Mouse (Mus musculus) liver, embryonic 14.5 days (tissue): ENCODE measurements around the gene Kalrn. TPM values are rescaled to one million over a fixed set of nuclear protein-coding genes. Genes with fewer than 3 reads are reported as not detected.

ENCODE experiments used
- ATAC-seq: fragments of 200-750 bp; cut with Nextera tagmentation; 2 replicates; pipeline ENCODE4 v1.8.0; 2017; ENCODE audit warnings: moderate number of reproducible peaks, mild to moderate bottlenecking, moderate library complexity; ENCODE audit not compliant: insufficient read depth
- DNase-seq, 3 experiments: peaks; one replicate each; pipeline ENCODE4 v3.0.0-alpha.2; 2012 to 2013; ENCODE audit warnings: low read depth in 3 of 3, low spot score in 3 of 3
- H3K27ac ChIP-seq: fragments of 300-500 bp; sonication (generic); 2 replicates; pipeline ENCODE4 v1.5.1; 2014; ENCODE audit warnings: moderate library complexity, mild to moderate bottlenecking, control low read depth, inconsistent platforms
- H3K27me3 ChIP-seq: fragments of 300-500 bp; sonication (generic); 2 replicates; pipeline ENCODE4 v1.6.1; 2014; ENCODE audit warnings: mild to moderate bottlenecking, low read length, moderate library complexity; ENCODE audit not compliant: control insufficient read depth, insufficient read depth
- H3K36me3 ChIP-seq: fragments of 300-500 bp; sonication (generic); replicated peaks from 2 replicates; pipeline ENCODE4 v1.6.1; 2014; ENCODE audit warnings: low read depth; ENCODE audit not compliant: control insufficient read depth, insufficient read depth
- H3K4me1 ChIP-seq, 2 experiments: fragments of 200-500 bp in 1 of 2; fragments of 300-500 bp in 1 of 2; sonication (generic) in 1 of 2; replicated peaks; 2 replicates each; pipeline ENCODE4 v1.6.1; 2012 to 2014; ENCODE audit warnings: antibody characterized with exemption in 1 of 2, inconsistent platforms in 1 of 2, low read length in 1 of 2; ENCODE audit not compliant: control insufficient read depth in 2 of 2, insufficient read depth in 2 of 2
- H3K4me2 ChIP-seq: fragments of 300-500 bp; sonication (generic); 2 replicates; pipeline ENCODE4 v1.6.1; 2014; ENCODE audit warnings: low read depth, mild to moderate bottlenecking, control low read depth, moderate library complexity
- H3K4me3 ChIP-seq, 2 experiments: fragments of 200-500 bp in 1 of 2; fragments of 300-500 bp in 1 of 2; sonication (generic) in 1 of 2; 2 replicates each; pipeline ENCODE4 v1.5.1; 2012 to 2014; ENCODE audit warnings: low read depth in 2 of 2, low read length in 2 of 2, mild to moderate bottlenecking in 2 of 2, control low read depth in 1 of 2, inconsistent platforms in 1 of 2, moderate library complexity in 1 of 2; ENCODE audit not compliant: insufficient read depth in 1 of 2
- H3K9ac ChIP-seq: fragments of 300-500 bp; sonication (generic); replicated peaks from 2 replicates; pipeline ENCODE4 v1.6.1; 2014; ENCODE audit warnings: mild to moderate bottlenecking, control low read depth, moderate library complexity
- H3K9me3 ChIP-seq: fragments of 300-500 bp; sonication (generic); 2 replicates; pipeline ENCODE4 v1.6.1; 2016; ENCODE audit warnings: low read length, mixed read lengths; ENCODE audit not compliant: control insufficient read depth
- CTCF ChIP-seq: IDR thresholded peaks from 2 replicates; pipeline ENCODE4 v1.5.1; 2016; ENCODE audit warnings: antibody characterized with exemption, low read depth, control low read depth
- EP300 ChIP-seq: IDR thresholded peaks from 2 replicates; pipeline ENCODE4 v1.6.1; 2016; ENCODE audit warnings: antibody characterized with exemption, low read depth
- WGBS: fragments of 180-500 bp; shearing (Covaris S2); extraction: QIAGEN DNeasy Blood & Tissue Kit; methylation state at CpG from one replicate; pipeline ENCODE4 v1.1.7; 2014; ENCODE audit not compliant: insufficient replicate concordance; 5-methylcytosine and 5-hydroxymethylcytosine counted together
- polyA plus RNA-seq, 2 experiments: library from polyadenylated mRNA; depleted of rRNA in 1 of 2; stranded (reverse) in 1 of 2; unstranded in 1 of 2; fragments of >200 nt; fragmentation: Nextera tagmentation in 1 of 2; extraction: Ambion mirVana in 1 of 2; gene quantifications; 2 replicates each; pipeline versions ENCODE4 v1.2.1 to v1.2.3; 2012 to 2014

Kalrn gene
- polyA plus RNA-seq, 2 experiments: 7.2 to 8.5 TPM

DNA sequence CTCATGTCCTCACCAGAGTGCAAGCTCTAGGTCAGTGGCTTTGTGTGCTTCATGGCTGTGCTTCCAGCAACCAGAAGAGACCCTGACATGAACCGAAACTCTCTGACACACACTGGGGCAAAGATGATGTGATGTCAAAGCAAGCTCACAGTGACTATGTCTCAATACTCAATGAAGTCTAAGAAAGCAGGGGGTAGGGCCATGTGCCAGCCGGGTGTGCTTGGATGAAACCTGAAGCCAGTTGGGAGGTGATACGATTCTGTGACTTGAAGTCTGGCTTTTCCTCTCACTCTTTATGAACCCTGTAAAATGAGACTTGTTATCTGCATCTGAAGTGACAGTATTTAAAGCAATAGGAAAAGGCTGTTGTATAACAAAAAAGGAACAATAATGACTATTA lies 501.2 kb downstream of the Kalrn start:
- no peak overlapping the region for H3K4me2 ChIP-seq
- H3K9me3 ChIP-seq: no peaks in the 10 kb centered on the region
- no peaks in the 10 kb centered on the region for H3K27me3 ChIP-seq
- TF ChIP-seq EP300: no peak
- no peak for TF ChIP-seq CTCF
- H3K27ac ChIP-seq: no peak overlapping the region
- DNase-seq (no peak), ATAC-seq (no peak)
- H3K36me3 ChIP-seq: no peaks in the 10 kb centered on the region
- no peak overlapping the region for H3K4me3 ChIP-seq
- WGBS: 70% methylated on average over 3 of the region's 3 CpGs
- H3K9ac ChIP-seq: no peak overlapping the region
- peaks cover 2 to 7% of the 10 kb centered on the region in 2 experiments; a peak in 1 of 4 replicates for H3K4me1 ChIP-seq

DNA sequence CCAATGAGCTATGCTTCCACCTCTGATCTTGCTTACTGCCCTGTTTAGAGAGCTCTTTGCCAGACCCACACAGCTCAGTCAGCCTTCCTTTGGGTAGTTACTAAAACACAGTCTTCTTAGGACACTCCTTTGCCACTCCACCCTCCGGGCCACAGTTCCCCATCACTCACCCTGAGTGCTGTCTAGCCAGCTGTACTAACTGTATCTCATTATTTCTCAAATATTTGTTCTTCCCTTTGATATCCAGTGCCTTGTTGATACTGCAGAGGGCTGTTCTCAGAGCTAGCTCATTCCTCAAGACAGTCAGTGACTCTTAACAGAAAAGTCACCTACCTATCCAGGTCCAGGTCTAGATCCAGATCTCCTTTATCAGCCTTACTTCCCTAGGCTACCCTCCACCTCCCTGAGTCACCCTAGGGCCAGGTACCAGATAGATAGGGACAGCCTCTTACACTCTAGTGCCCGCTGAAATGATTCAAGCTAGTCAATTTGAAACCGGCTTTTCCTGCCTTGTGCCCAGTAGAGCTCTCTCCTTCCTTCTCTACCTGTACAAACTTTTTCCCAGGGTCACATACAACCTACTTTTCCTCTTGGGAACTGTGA lies 502.0 kb downstream of the Kalrn start:
- ATAC-seq: no peak
- no peak for DNase-seq
- TF ChIP-seq EP300 (no peak), CTCF (no peak)
- H3K4me3 ChIP-seq: no peak overlapping the region
- H3K27me3 ChIP-seq: no peaks in the 10 kb centered on the region
- H3K27ac ChIP-seq: no peak overlapping the region
- no peak overlapping the region for H3K4me2 ChIP-seq
- H3K36me3 ChIP-seq: no peaks in the 10 kb centered on the region
- no peaks in the 10 kb centered on the region for H3K9me3 ChIP-seq
- no peak overlapping the region for H3K9ac ChIP-seq
- peaks cover 0 to 7% of the 10 kb centered on the region in 2 experiments; a peak in 1 of 4 replicates for H3K4me1 ChIP-seq
- 69% methylated on average over 3 of the region's 3 CpGs for WGBS

- Histone ChIP-seq H3K9me3 (no peaks in the 10 kb centered on the region), H3K36me3 (no peaks in the 10 kb centered on the region), H3K27me3 (no peaks in the 10 kb centered on the region), H3K4me3 (no peak overlapping the region), H3K4me2 (no peak overlapping the region), H3K27ac (no peak overlapping the region), H3K4me1 (peaks cover 0 to 7% of the 10 kb centered on the region in 2 experiments; a peak in 1 of 4 replicates), H3K9ac (no peak overlapping the region)
- DNase-seq (no peak), ATAC-seq (no peak)
- TF ChIP-seq CTCF (no peak), EP300 (no peak)
- 60% methylated on average over 3 of the region's 3 CpGs for WGBS
Measured at GRCm38 (mm10) chr16:34069481-34069880, 503.9 kb downstream of the Kalrn start.

DNA sequence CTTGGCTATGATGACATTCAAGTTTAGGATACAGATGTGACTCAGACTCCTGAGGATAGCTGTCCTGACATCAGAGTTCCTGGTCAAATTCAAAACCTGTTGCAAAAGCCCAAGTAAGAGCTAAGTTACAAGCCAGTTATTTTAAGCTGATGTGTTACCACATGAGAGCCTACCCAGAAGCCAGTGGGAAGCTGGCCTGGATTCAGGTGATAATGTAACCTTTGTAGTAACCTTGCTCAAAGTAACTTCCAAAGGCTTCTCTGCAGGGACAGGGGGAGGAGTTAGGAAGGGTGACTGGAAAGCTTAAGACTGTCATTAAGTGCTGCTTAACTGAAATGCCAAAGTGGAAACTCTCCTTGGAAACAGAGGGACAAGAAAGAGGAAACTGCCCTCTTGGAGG lies 506.4 kb downstream of the Kalrn start:
- no peak for DNase-seq
- H3K4me2 ChIP-seq: no peak overlapping the region
- ATAC-seq: no peak
- no peaks in the 10 kb centered on the region for H3K27me3 ChIP-seq
- peaks cover 0 to 7% of the 10 kb centered on the region in 2 experiments; a peak in 1 of 4 replicates for H3K4me1 ChIP-seq
- no peak for TF ChIP-seq CTCF
- TF ChIP-seq EP300: no peak
- H3K9me3 ChIP-seq: no peaks in the 10 kb centered on the region
- no peak overlapping the region for H3K4me3 ChIP-seq
- no peak overlapping the region for H3K27ac ChIP-seq
- no peak overlapping the region for H3K9ac ChIP-seq
- H3K36me3 ChIP-seq: no peaks in the 10 kb centered on the region

DNA sequence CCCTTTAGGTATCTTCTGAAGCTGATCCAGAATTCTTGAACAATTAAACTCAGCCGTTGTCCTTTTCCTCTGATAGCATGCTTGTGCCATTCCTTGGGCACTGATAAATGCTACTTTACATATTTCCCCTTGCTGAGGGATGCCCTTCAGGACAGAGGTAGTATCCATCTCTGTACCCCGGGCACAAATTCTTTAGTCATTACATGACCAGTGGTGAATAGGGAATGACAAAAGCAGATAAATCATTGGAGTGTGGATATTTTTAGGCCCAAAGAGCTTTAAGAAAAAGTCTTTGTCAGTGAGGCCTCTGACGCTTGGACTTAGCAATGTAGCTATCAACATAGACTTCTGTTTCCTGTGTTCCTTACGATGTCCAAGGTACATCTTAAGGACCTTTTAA lies 507.0 kb downstream of the Kalrn start:
- H3K4me3 ChIP-seq: no peak overlapping the region
- peaks cover 0 to 7% of the 10 kb centered on the region in 2 experiments; a peak in 1 of 4 replicates for H3K4me1 ChIP-seq
- no peak overlapping the region for H3K27ac ChIP-seq
- H3K9me3 ChIP-seq: no peaks in the 10 kb centered on the region
- TF ChIP-seq EP300 (no peak), CTCF (no peak)
- no peaks in the 10 kb centered on the region for H3K27me3 ChIP-seq
- WGBS: 39% methylated on average over 4 of the region's 4 CpGs
- no peak overlapping the region for H3K9ac ChIP-seq
- DNase-seq: no peak
- ATAC-seq: no peak
- no peak overlapping the region for H3K4me2 ChIP-seq
- H3K36me3 ChIP-seq: no peaks in the 10 kb centered on the region
